Mouse (Mus musculus) lung, adult 2 months (tissue): Measurements from ENCODE around the gene Plekhg3.

Source experiments
- CTCF ChIP-seq: fragments of 200-500 bp; IDR thresholded peaks from 2 replicates; pipeline ENCODE4 v1.5.1; 2011; ENCODE audit warnings: mild to moderate bottlenecking, low read length, control low read depth; ENCODE audit not compliant: insufficient read depth
- POLR2A ChIP-seq: fragments of 200-500 bp; IDR thresholded peaks from 2 replicates; pipeline ENCODE4 v1.6.1; 2011; ENCODE audit warnings: low read depth, mild to moderate bottlenecking, control low read depth, low read length, borderline replicate concordance; ENCODE audit errors: extremely low read depth

DNA sequence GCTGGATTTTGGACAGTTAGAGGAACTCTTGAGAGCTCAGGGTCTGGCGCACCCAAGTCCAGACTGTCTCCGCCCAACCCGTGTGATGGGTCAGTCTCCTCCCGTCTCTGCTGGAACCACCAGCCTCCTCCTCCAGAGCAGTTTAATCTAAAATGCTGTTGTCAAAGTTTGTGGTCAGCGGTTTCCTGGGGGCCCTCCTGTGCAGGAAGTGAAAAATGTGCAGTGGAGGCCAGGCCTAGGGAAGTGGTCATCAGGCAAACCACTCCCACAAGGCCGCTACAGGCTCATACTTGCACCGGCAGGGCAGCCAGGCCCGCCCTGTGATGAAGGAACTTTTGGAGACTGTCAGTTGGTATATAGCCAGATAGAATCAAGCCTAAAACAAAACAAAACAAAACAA lies 6.7 kb downstream of the Plekhg3 start:
- TF ChIP-seq CTCF (no peak), POLR2A (no peak)
